Mouse (Mus musculus) ES-Bruce4 (cell line): ENCODE results near the gene Adcy9. TPM values are rescaled to one million over a fixed set of nuclear protein-coding genes. Genes with fewer than 3 reads are reported as not detected.

Experiments used
- H3K27ac ChIP-seq: 2 replicates; pipeline ENCODE4 v1.5.1; 2012; ENCODE audit warnings: low read length, inconsistent platforms; ENCODE audit not compliant: insufficient read depth
- H3K27me3 ChIP-seq: 2 replicates; pipeline ENCODE4 v1.6.1; 2012; ENCODE audit warnings: mild to moderate bottlenecking, low read length, inconsistent platforms; ENCODE audit not compliant: control insufficient read depth, poor library complexity, insufficient read depth, severe bottlenecking
- H3K36me3 ChIP-seq: 2 replicates; pipeline ENCODE4 v1.6.1; 2012; ENCODE audit warnings: inconsistent platforms, mild to moderate bottlenecking, low read length, moderate library complexity; ENCODE audit not compliant: control insufficient read depth, poor library complexity, insufficient read depth, severe bottlenecking
- H3K4me1 ChIP-seq: one replicate; pipeline ENCODE4 v1.8.1; 2011; ENCODE audit warnings: low read length; ENCODE audit not compliant: control insufficient read depth, insufficient read depth
- H3K4me3 ChIP-seq: 2 replicates; pipeline ENCODE4 v1.5.1; 2011; ENCODE audit warnings: low read depth, mild to moderate bottlenecking, low read length
- H3K9ac ChIP-seq: 2 replicates; pipeline ENCODE4 v1.6.1; 2012; ENCODE audit warnings: low read depth, mild to moderate bottlenecking, inconsistent platforms; ENCODE audit not compliant: poor library complexity, severe bottlenecking
- H3K9me3 ChIP-seq: replicated peaks from 2 replicates; pipeline ENCODE4 v1.6.1; 2012; ENCODE audit warnings: mild to moderate bottlenecking, low read length, inconsistent platforms; ENCODE audit not compliant: control insufficient read depth, poor library complexity, insufficient read depth, severe bottlenecking
- CTCF ChIP-seq: IDR thresholded peaks from one replicate; pipeline ENCODE4 v1.8.1; 2011; ENCODE audit warnings: low read depth, low read length
- EP300 ChIP-seq: IDR thresholded peaks from 2 replicates; pipeline ENCODE4 v1.6.1; 2011; ENCODE audit warnings: low read depth, low read length; ENCODE audit not compliant: insufficient read depth
- POLR2A ChIP-seq: IDR thresholded peaks from one replicate; pipeline ENCODE4 v1.8.1; 2011; ENCODE audit warnings: low read length; ENCODE audit not compliant: insufficient read depth
- polyA plus RNA-seq: library from polyadenylated mRNA; stranded (reverse); fragments of >200 nt; gene quantifications from 2 replicates; pipeline ENCODE4 v1.2.4, GENCODE M21; 2011; ENCODE audit warnings: low read depth; ENCODE audit not compliant: missing spikeins, insufficient read depth, insufficient read length

The Adcy9 gene
- polyA plus RNA-seq, 1 experiment: 1.9 TPM

DNA sequence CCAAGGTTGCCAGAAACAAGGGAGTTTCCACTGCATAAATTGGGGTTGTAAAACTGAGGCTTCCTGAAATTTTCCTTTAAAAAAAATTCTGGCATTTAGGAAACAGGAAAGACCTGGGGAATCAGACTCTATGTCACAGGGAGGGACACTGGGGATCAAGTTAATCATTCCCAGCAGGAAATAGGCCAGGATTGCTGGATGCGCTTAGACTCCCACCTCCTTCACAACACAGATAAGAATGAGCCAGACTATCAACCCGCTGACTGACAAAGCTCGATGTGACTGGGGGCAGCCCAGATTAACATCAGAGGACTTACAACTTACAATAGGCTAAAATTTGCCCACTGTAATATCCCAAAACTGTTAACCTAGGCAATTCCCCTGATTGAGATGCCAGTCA is 52.4 kb downstream of the Adcy9 start:
- H3K27me3 ChIP-seq: no peaks in the 10 kb centered on the region
- H3K9me3 ChIP-seq: no peaks in the 10 kb centered on the region
- no peak for TF ChIP-seq POLR2A
- TF ChIP-seq EP300: no peak
- no peak for TF ChIP-seq CTCF

GRCm38 (mm10) chr16:4367291-4367690 is 53.0 kb downstream of the Adcy9 start:
- Histone ChIP-seq H3K9ac (no peak overlapping the region), H3K4me3 (no peak overlapping the region), H3K4me1 (no peaks in the 10 kb centered on the region), H3K36me3 (no peaks in the 10 kb centered on the region), H3K9me3 (no peaks in the 10 kb centered on the region), H3K27me3 (no peaks in the 10 kb centered on the region), H3K27ac (no peak overlapping the region)
- TF ChIP-seq POLR2A: no peak
- no peak for TF ChIP-seq EP300
- TF ChIP-seq CTCF: no peak

More for the DNA sequence above, 52.4 kb downstream of the Adcy9 start:
- no peak overlapping the region for H3K9ac ChIP-seq
- no peak overlapping the region for H3K27ac ChIP-seq
- H3K36me3 ChIP-seq: no peaks in the 10 kb centered on the region
- H3K4me1 ChIP-seq: no peaks in the 10 kb centered on the region
- no peak overlapping the region for H3K4me3 ChIP-seq

- H3K4me3 ChIP-seq: no peak overlapping the region
- no peak for TF ChIP-seq POLR2A
- no peaks in the 10 kb centered on the region for H3K4me1 ChIP-seq
- H3K9me3 ChIP-seq: no peaks in the 10 kb centered on the region
- H3K27me3 ChIP-seq: no peaks in the 10 kb centered on the region
- H3K9ac ChIP-seq: no peak overlapping the region
- H3K27ac ChIP-seq: no peak overlapping the region
- no peaks in the 10 kb centered on the region for H3K36me3 ChIP-seq
Measured at GRCm38 (mm10) chr16:4366671-4367070, 53.6 kb downstream of the Adcy9 start.

- TF ChIP-seq CTCF: no peak
- TF ChIP-seq POLR2A: no peak
- no peak for TF ChIP-seq EP300
- H3K9me3 ChIP-seq: no peaks in the 10 kb centered on the region
- H3K9ac ChIP-seq: no peak overlapping the region
- H3K4me3 ChIP-seq: no peak overlapping the region
- no peaks in the 10 kb centered on the region for H3K27me3 ChIP-seq
- H3K36me3 ChIP-seq: no peaks in the 10 kb centered on the region
- no peak overlapping the region for H3K27ac ChIP-seq
- no peaks in the 10 kb centered on the region for H3K4me1 ChIP-seq
Measured at GRCm38 (mm10) chr16:4363341-4364116, 56.8 kb downstream of the Adcy9 start.

GRCm38 (mm10) chr16:4355260-4356043 is 64.8 kb downstream of the Adcy9 start:
- Histone ChIP-seq H3K9me3 (no peaks in the 10 kb centered on the region), H3K4me1 (no peaks in the 10 kb centered on the region), H3K27ac (no peak overlapping the region), H3K4me3 (no peak overlapping the region), H3K27me3 (no peaks in the 10 kb centered on the region), H3K9ac (no peak overlapping the region), H3K36me3 (no peaks in the 10 kb centered on the region)
- TF ChIP-seq POLR2A (no peak), CTCF (no peak), EP300 (no peak)

DNA sequence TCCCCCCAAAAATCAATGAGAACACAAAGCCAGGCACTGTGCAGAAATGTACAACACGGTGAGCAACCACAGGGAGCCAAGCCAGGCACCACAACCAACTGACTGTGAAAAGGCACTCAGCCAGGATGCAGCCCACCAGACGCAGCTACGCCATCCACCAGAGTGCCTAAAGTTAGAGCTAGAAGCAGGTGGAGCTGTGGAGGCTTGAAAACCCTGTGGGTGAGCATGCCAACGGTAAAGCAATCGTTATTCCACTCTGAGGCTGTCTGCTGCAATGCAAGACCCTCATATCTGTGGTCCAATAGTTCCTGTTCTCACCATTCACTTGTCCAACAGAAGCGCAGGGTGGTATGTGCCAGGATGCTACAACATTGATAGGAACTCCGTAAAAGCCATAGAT is 77.7 kb downstream of the Adcy9 start:
- Histone ChIP-seq H3K9ac (no peak overlapping the region), H3K27me3 (no peaks in the 10 kb centered on the region), H3K4me3 (no peak overlapping the region), H3K4me1 (no peaks in the 10 kb centered on the region), H3K9me3 (peaks cover 3% of the 10 kb centered on the region; the same call in 1 of the 2 replicates), H3K36me3 (no peaks in the 10 kb centered on the region), H3K27ac (no peak overlapping the region)
- TF ChIP-seq POLR2A (no peak), CTCF (no peak), EP300 (no peak)
